Comparison of ENCODE assay signal across 15 mouse cellular contexts in genomic region chr3:138498731-138499130, GRCm38 (mm10).
"Had no signal": no experiment of that assay in that cellular context is flagged by ENCODE, and none has a peak within 500 bp of the region (broad histone marks: within the 10 kb centered on the region; RNA-seq: fewer than 3 reads in every experiment).

No protein-coding gene starts in this region.

- DNase-seq: retina, postnatal 1 day; right cerebral cortex, adult 18-20 months; right cerebral cortex, postnatal 14 days; right cerebral cortex, postnatal 25 days; right cerebral cortex, postnatal 4 days; spleen, adult 18-20 months; thymus, adult 18-20 months; thymus, adult 2 months; thymus, postnatal 14 days; thymus, postnatal 25 days; thymus, postnatal 36 days; thymus, postnatal 4 days had no signal

- H3K27me3 ChIP-seq: neural tube, embryonic 15.5 days; stomach, embryonic 15.5 days had no signal

- H3K27ac ChIP-seq: neural tube, embryonic 15.5 days; stomach, embryonic 15.5 days; stomach, postnatal 0 days had no signal

- H3K4me3 ChIP-seq: neural tube, embryonic 15.5 days; stomach, embryonic 15.5 days had no signal

- H3K4me2 ChIP-seq: neural tube, embryonic 15.5 days; stomach, embryonic 15.5 days had no signal

- H3K9me3 ChIP-seq: neural tube, embryonic 15.5 days; stomach, embryonic 15.5 days had no signal

- H3K36me3 ChIP-seq: neural tube, embryonic 15.5 days; stomach, embryonic 15.5 days had no signal

- H3K9ac ChIP-seq: neural tube, embryonic 15.5 days; stomach, embryonic 15.5 days had no signal

- H3K4me1 ChIP-seq: neural tube, embryonic 15.5 days; stomach, embryonic 15.5 days had no signal
